Mouse (Mus musculus) thymus, postnatal 36 days (tissue): ENCODE data around the gene Col23a1.

Experiments
- DNase-seq, 2 experiments: peaks; one replicate each; pipeline ENCODE4 v3.0.0; 2022; ENCODE audit warnings: mixed read lengths in 2 of 2

Col23a1 gene

GRCm38 (mm10) chr11:51551253-51551652 is 261.5 kb downstream of the Col23a1 start:
- no peak for DNase-seq

DNA sequence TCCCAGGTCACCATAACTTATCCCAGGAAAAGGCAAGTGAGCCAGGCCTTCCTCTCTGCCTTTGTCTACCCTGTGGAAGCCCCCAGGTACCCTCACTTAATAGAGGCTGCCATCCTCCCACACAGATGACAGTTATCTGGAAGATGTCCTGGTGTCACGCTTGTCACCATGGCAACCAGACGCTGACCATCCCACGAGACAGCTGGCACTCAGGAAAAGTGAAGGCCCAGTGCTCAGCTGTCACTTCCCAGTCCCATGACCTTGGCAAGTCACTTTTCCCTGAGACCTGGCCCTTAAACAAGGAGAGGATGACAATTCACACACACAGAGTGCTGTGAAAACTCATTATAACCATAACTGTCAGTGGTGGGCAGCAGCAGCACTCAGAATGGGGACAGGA is 262.4 kb downstream of the Col23a1 start:
- no peak for DNase-seq

GRCm38 (mm10) chr11:51554590-51554989 is 264.9 kb downstream of the Col23a1 start:
- no peak for DNase-seq

DNA sequence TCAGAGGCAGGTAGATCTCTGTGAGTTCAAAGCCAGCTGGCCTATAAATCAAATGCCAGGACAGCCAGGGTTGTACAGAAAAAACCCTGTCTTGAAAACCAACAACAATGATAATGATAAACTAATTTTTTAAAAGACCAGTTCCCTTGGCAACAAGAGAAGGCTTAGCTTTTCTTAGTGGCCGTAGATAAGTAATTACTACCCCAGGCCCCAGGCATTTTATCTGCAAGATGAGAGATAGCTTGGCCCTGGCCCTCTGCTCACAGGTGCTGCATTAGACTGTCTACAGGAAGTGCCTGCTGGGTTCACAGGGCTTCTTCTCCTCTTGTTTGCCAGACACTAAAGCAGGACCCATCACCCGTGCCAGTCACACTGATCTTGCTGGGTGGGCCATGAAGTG is 265.3 kb downstream of the Col23a1 start:
- DNase-seq: no peak

- no peak for DNase-seq
Measured at GRCm38 (mm10) chr11:51563276-51563675, 273.6 kb downstream of the Col23a1 start.

GRCm38 (mm10) chr11:51565062-51565461 is 275.3 kb downstream of the Col23a1 start:
- no peak for DNase-seq

DNA sequence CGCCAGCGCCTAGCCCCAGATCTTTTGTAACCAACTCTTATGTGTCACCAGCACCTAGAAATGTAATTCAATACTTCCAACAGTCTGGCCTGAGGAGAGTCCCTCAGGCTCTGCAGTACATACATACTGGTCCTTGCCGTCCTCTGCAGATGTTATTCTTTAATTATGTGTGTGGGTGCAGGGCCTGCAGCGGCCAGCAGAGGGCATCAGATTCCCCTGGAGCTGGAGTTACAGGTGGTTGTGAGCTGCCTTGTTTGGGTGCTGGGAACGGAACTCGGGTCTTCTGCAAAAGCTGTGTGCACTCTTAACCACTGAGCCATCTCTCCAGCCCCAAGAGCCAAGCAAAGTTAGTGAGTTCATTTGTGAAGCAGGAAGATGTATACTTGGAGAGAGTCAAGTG is 276.2 kb downstream of the Col23a1 start:
- no peak for DNase-seq

- no peak for DNase-seq
Measured at GRCm38 (mm10) chr11:51568801-51569200, 279.1 kb downstream of the Col23a1 start.

- DNase-seq: no peak
Measured at GRCm38 (mm10) chr11:51576454-51576853, 286.7 kb downstream of the Col23a1 start.

DNA sequence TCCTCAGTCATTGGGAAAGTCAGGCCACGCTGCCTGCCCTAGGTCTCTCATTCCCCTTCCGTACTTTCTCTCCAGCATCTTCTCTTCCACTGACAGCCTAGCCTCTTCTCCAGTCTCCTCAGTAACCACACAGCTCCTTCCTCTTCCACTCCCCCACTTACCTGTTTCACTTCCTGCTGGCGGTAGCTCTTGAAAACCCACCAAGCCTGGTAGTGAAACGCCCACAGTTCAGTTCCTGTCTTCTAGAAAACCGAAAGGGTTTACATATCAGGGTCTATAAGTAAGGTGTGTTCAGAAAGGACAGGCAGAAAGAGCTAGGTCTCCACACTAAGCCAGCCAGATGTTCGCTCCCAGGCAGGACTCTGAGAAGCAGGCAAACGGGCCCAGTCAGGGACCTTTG is 287.9 kb downstream of the Col23a1 start:
- DNase-seq: peak; percentile 35 to 56

GRCm38 (mm10) chr11:51579024-51579423 is 289.3 kb downstream of the Col23a1 start:
- peak; percentile 28 to 52 for DNase-seq

- peak; percentile 65 to 67 for DNase-seq
Measured at GRCm38 (mm10) chr11:51582713-51583112, 293.0 kb downstream of the Col23a1 start.

DNA sequence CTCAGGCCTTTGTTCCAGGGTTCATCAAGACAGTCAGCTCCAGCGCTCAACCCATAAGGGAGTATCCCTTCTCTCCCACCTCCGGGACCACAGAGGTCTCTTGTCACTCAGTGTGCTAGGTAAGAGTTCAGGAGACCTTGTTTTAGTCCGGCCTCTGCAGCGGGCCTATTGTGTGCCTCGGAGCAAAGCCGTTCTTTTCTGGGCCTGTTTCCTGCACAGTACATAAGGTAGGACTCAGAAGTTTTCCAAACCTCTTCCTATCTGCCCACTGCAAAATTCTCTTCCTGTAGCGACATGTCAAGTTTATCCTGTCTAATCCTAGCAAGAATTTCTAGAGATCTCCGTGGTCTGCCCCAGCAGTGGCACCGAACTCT is 294.3 kb downstream of the Col23a1 start:
- DNase-seq: peak in 1 of 2 experiments; percentile 44

DNA sequence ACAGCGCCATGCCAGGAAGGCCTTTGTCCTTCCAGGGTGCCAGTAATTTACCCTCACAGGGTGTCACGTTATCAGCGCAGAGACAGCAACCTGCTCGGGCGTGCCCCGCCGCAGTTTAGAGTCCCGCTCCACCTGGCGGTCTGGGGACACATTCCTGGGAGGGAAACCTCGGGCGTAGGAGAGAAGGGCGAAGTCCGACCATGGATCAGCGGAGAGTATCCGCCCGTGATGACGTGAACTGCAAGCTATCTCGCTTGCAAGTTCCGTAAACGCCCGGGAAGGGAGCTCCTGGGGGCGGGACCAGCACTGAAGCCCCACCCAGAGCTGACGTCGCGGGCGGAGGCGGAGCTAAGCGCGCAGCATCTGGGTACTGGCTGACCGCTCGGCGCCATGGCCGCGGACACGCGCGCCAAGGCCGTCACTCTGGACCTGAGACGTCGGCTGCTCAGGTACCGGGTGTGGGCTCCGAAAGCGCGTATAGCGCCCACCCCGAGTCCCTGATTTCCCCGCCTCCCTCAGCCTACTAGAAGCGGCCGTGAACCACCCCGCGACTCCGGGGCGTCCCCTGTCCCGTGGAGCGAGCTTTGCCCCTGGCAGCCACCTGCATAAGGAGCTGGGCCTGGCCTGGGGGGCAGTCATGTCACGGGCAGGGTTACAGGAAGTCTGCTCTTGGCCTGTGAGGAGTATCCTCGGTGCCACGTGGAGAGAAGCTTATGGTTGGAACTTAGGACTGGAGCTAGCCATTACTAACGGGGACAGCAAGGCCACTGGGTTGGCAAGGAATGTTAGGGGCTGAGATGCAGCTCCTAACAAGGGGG is 294.9 kb downstream of the Col23a1 start, which contains the start of gene Phykpl:
Gene Phykpl (plus strand): TSS at position 327 of the 818 bp plus-strand sequence.
- DNase-seq: peak; percentile 95 to 96

GRCm38 (mm10) chr11:51585608-51586252 is 296.0 kb downstream of the Col23a1 start:
- no peak for DNase-seq

- DNase-seq: no peak
Measured at GRCm38 (mm10) chr11:51586411-51586810, 296.7 kb downstream of the Col23a1 start.

- no peak for DNase-seq
Measured at GRCm38 (mm10) chr11:51587059-51587458, 297.3 kb downstream of the Col23a1 start.

DNA sequence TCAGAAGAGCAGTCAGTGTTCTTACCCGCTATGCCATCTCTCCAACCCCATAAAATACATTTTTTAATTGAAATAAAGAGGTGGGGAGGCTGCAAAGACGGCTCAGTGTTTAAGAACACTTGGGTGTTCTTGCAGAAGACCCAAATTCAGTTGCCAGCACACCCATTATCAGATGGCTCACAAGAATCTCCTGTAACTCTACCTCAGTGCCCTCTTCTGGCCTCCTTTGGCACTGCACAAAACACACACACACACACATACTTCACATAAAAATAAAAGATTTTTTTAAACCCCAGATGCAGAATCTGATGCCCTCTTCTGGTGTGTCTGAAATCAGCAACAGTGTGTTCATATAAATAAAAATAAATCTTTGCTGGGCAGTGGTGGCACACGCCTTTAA is 299.1 kb downstream of the Col23a1 start:
- DNase-seq: no peak

DNA sequence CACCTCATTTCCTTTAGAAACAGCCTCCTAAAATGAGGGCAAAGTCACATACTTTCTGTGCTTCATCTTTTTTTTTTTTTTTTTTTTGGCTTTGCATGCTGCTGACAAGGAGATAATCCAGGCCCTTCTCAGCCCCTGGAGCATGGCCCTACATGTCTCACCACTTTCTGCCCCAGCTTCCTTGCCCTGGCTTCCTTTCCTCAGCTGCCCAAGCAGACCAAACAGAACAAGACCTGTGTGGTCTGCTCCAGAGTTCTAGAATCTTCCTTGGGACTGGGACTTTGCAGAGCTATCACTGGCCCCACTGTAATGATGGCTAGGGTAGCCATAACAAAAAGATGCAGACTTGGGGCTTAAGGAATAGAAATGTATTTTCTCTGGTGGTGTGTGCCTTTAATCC is 300.3 kb downstream of the Col23a1 start:
- DNase-seq: no peak

DNA sequence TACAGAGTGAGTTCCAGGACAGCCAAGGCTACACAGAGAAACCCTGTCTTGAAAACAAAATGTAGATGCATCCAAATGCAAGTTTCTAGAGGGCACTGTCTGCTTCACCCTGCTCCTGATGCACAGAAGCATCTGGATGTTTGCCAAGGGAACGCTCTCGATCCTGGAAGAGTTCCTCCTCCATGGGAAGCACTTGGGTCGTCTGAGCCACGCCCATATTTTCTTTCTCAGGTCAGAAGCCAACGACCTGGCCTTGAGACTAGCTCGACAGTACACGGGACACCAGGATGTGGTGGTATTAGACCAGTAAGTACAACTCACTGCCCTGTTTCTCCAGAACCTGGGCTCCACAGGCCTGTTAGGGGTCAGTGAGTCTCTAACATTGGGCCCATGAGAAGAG is 301.4 kb downstream of the Col23a1 start:
- DNase-seq: no peak

DNA sequence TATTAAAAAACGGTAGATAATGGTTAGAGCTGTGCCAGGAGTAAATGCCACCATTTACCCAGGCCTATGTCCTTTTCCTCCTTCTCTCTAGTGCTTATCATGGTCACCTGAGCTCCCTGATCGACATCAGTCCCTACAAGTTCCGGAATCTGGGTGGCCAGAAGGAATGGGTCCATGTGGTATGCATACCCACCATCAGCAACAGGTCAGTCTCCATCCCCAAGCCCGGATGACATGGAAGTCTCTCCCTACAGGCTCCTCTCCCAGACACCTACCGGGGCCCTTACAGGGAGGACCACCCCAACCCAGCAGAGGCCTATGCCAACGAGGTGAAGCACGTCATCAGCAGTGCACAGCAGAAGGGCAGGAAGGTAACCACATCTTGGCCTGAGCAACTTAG is 302.2 kb downstream of the Col23a1 start:
- no peak for DNase-seq

GRCm38 (mm10) chr11:51593368-51593767 is 303.6 kb downstream of the Col23a1 start:
- DNase-seq: no peak

DNA sequence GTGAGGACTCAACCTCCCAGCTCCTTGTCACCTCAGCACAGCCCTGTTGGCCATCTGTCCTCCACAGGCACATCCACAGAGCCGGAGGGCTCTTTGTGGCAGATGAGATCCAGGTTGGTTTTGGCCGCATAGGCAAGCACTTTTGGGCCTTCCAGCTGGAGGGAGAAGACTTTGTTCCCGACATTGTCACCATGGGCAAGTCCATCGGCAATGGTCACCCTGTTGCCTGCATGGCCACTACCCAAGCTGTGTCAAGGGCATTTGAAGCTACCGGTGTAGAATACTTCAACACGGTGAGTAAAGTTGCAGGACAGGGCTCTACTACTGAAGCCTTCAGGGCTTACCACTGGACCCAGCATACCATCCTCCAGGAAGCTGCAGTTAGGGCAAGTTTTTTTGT is 304.1 kb downstream of the Col23a1 start:
- DNase-seq: no peak

DNA sequence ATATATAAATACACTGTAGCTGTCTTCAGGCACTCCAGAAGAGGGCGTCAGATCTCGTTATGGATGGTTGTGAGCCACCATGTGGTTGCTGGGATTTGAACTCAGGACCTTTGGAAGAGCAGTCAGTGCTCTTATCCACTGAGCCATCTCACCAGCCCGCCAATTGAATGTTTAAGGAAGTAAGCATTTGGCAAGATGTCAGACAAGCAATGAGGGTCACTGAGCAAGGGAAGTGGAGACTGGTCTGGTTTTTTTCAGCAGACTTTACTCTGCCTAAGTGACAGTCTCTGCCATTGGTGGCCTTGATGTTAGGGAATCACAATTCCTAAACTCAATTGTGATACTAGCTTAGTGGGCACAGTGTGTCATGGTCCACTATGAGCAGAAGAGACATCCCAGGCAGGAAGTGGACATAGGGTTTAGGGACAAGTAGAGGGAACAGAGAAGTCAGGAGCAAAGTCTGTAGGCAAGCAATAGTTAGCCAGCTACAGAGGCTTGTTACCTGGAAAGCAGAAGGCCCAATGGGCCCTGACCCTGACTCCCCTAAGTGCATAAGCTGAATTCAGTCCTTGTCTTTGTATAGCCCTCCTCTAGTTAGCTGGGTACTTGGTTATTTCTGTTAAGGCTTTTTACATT is 305.1 kb downstream of the Col23a1 start:
- no peak for DNase-seq
